Mouse (Mus musculus) CH12.LX (cell line): ENCODE results near the gene Meiob. TPM values are rescaled to one million over a fixed set of nuclear protein-coding genes. Genes with fewer than 3 reads are reported as not detected.

Source experiments
- DNase-seq: peaks from one replicate; pipeline ENCODE4 v3.0.0-alpha.2; 2013; ENCODE audit errors: extremely low read depth
- H3K27ac ChIP-seq: 2 replicates; pipeline ENCODE4 v1.5.1; 2012; ENCODE audit warnings: low read depth, mild to moderate bottlenecking, control low read depth, moderate library complexity; ENCODE audit not compliant: insufficient read depth
- H3K27me3 ChIP-seq: replicated peaks from 2 replicates; pipeline ENCODE3; 2012; ENCODE audit warnings: inconsistent platforms
- H3K36me3 ChIP-seq, 2 experiments: replicated peaks in 1 of 2; 2 replicates each; pipeline versions ENCODE3 to v1.6.1; 2012; ENCODE audit warnings: inconsistent platforms in 1 of 2, low read length in 1 of 2, mild to moderate bottlenecking in 1 of 2, mixed read lengths in 1 of 2, moderate library complexity in 1 of 2; ENCODE audit not compliant: control insufficient read depth in 1 of 2, insufficient read depth in 1 of 2
- H3K4me1 ChIP-seq, 2 experiments: 2 replicates each; pipeline ENCODE4 v1.6.1; 2012; ENCODE audit warnings: inconsistent platforms in 1 of 2, moderate library complexity in 1 of 2; ENCODE audit not compliant: insufficient read depth in 2 of 2, control insufficient read depth in 1 of 2
- H3K4me2 ChIP-seq: 2 replicates; pipeline ENCODE4 v1.6.1; 2012; ENCODE audit warnings: low read depth, mild to moderate bottlenecking, control low read depth; ENCODE audit not compliant: poor library complexity, insufficient read depth, severe bottlenecking
- H3K4me3 ChIP-seq, 3 experiments: fragments of 150-350 bp in 1 of 3; sonication (generic) in 1 of 3; replicated peaks in 1 of 3; 2 replicates each; pipeline versions ENCODE3 to v1.5.1; 2011 to 2012; ENCODE audit warnings: low read depth in 2 of 3, low read length in 2 of 3, mild to moderate bottlenecking in 2 of 3, moderate library complexity in 2 of 3, control low read depth in 1 of 3, improper control_type of control experiment in 1 of 3, inconsistent platforms in 1 of 3, mixed read lengths in 1 of 3; ENCODE audit not compliant: poor library complexity in 1 of 3
- H3K79me2 ChIP-seq: replicated peaks from 2 replicates; pipeline ENCODE4 v1.6.1; 2012; ENCODE audit warnings: mild to moderate bottlenecking, moderate library complexity; ENCODE audit not compliant: control insufficient read depth, poor library complexity, insufficient read depth, severe bottlenecking; ENCODE audit errors: extremely low read depth
- H3K9ac ChIP-seq: 2 replicates; pipeline ENCODE4 v1.6.1; 2012; ENCODE audit warnings: low read depth, mild to moderate bottlenecking, control low read depth, moderate library complexity; ENCODE audit not compliant: insufficient read depth
- H3K9me3 ChIP-seq: replicated peaks from 2 replicates; pipeline ENCODE3; 2012; ENCODE audit warnings: low read length, inconsistent platforms, mixed read lengths
- BHLHE40 ChIP-seq: IDR thresholded peaks from 2 replicates; pipeline ENCODE4 v1.6.1; 2011; ENCODE audit warnings: mild to moderate bottlenecking, low read depth, low read length, improper control_type of control experiment
- CHD1 ChIP-seq: IDR thresholded peaks from 2 replicates; pipeline ENCODE4 v1.6.1; 2012; ENCODE audit warnings: low read depth, low read length, improper control_type of control experiment, inconsistent platforms
- CTCF ChIP-seq, 2 experiments: IDR thresholded peaks in 1 of 2; conservative IDR thresholded peaks in 1 of 2; 2 replicates each; pipeline ENCODE4 v1.5.1; 2011 to 2012; ENCODE audit warnings: low read depth in 2 of 2, low read length in 2 of 2, improper control_type of control experiment in 1 of 2, inconsistent platforms in 1 of 2, mild to moderate bottlenecking in 1 of 2, moderate library complexity in 1 of 2
- E2F4 ChIP-seq: IDR thresholded peaks from 2 replicates; pipeline ENCODE4 v1.6.1; 2011; ENCODE audit warnings: low read depth, low read length, improper control_type of control experiment; ENCODE audit not compliant: insufficient replicate concordance
- ELF1 ChIP-seq: IDR thresholded peaks from 2 replicates; pipeline ENCODE4 v1.6.1; 2014; ENCODE audit warnings: low read depth, mild to moderate bottlenecking, inconsistent platforms, low read length, improper control_type of control experiment
- ETS1 ChIP-seq: conservative IDR thresholded peaks from 2 replicates; pipeline ENCODE4 v1.6.1; 2012; ENCODE audit warnings: low read depth, mild to moderate bottlenecking, inconsistent platforms, low read length, improper control_type of control experiment, moderate library complexity
- GABPA ChIP-seq: IDR thresholded peaks from 2 replicates; pipeline ENCODE4 v1.6.1; 2012; ENCODE audit warnings: low read depth, low read length, improper control_type of control experiment, inconsistent platforms; ENCODE audit not compliant: insufficient replicate concordance
- HCFC1 ChIP-seq: IDR thresholded peaks from 2 replicates; pipeline ENCODE4 v1.6.1; 2012; ENCODE audit warnings: low read depth, mild to moderate bottlenecking, inconsistent platforms, low read length, improper control_type of control experiment
- IRF4 ChIP-seq: IDR thresholded peaks from 2 replicates; pipeline ENCODE4 v1.6.1; 2014; ENCODE audit warnings: low read depth, mild to moderate bottlenecking, inconsistent platforms, low read length, improper control_type of control experiment
- JUND ChIP-seq: conservative IDR thresholded peaks from 2 replicates; pipeline ENCODE4 v1.6.1; 2011; ENCODE audit warnings: low read depth, low read length, improper control_type of control experiment
- KAT2A ChIP-seq: IDR thresholded peaks from 2 replicates; pipeline ENCODE4 v1.6.1; 2012; ENCODE audit warnings: low read length, improper control_type of control experiment, inconsistent platforms; ENCODE audit not compliant: insufficient replicate concordance
- MXI1 ChIP-seq: IDR thresholded peaks from 2 replicates; pipeline ENCODE4 v1.6.1; 2011; ENCODE audit warnings: mild to moderate bottlenecking, low read depth, low read length, improper control_type of control experiment
- MYC ChIP-seq: IDR thresholded peaks from 2 replicates; pipeline ENCODE4 v1.6.1; 2011; ENCODE audit warnings: low read depth, mild to moderate bottlenecking, improper control_type of control experiment, low read length
- NRF1 ChIP-seq: IDR thresholded peaks from 2 replicates; pipeline ENCODE4 v1.6.1; 2014; ENCODE audit warnings: low read depth, mild to moderate bottlenecking, inconsistent platforms, low read length, improper control_type of control experiment, moderate library complexity
- PAX5 ChIP-seq: IDR thresholded peaks from 2 replicates; pipeline ENCODE4 v1.6.1; 2012; ENCODE audit warnings: low read length, inconsistent platforms, mixed read lengths
- POLR2AphosphoS2 ChIP-seq: IDR thresholded peaks from 2 replicates; pipeline ENCODE4 v1.6.1; 2011; ENCODE audit warnings: low read depth, low read length, improper control_type of control experiment
- RAD21 ChIP-seq: IDR thresholded peaks from 2 replicates; pipeline ENCODE4 v1.6.1; 2011; ENCODE audit warnings: low read depth, mild to moderate bottlenecking, low read length, improper control_type of control experiment, moderate library complexity
- SIN3A ChIP-seq: IDR thresholded peaks from 2 replicates; pipeline ENCODE4 v1.6.1; 2012; ENCODE audit warnings: low read length, improper control_type of control experiment, inconsistent platforms
- SMC3 ChIP-seq: IDR thresholded peaks from 2 replicates; pipeline ENCODE4 v1.6.1; 2011; ENCODE audit warnings: low read depth, low read length, improper control_type of control experiment
- TBP ChIP-seq: conservative IDR thresholded peaks from 2 replicates; pipeline ENCODE4 v1.6.1; 2011; ENCODE audit warnings: low read depth, low read length, improper control_type of control experiment
- USF1 ChIP-seq: IDR thresholded peaks from 2 replicates; pipeline ENCODE4 v1.6.1; 2014; ENCODE audit warnings: low read depth, mild to moderate bottlenecking, inconsistent platforms, low read length, improper control_type of control experiment
- USF2 ChIP-seq: conservative IDR thresholded peaks from 2 replicates; pipeline ENCODE4 v1.6.1; 2011; ENCODE audit warnings: low read depth, low read length, improper control_type of control experiment
- ZC3H11A ChIP-seq: IDR thresholded peaks from 2 replicates; pipeline ENCODE4 v1.6.1; 2012; ENCODE audit warnings: low read depth, mild to moderate bottlenecking, inconsistent platforms, low read length, improper control_type of control experiment
- ZMIZ1 ChIP-seq: IDR thresholded peaks from 2 replicates; pipeline ENCODE4 v1.6.1; 2012; ENCODE audit warnings: low read depth, mild to moderate bottlenecking, inconsistent platforms, low read length, improper control_type of control experiment
- ZNF384 ChIP-seq: IDR thresholded peaks from 2 replicates; pipeline ENCODE4 v1.6.1; 2012; ENCODE audit warnings: low read depth, low read length, improper control_type of control experiment, inconsistent platforms
- dilution Hi-C: fragments of 300-500 bp; cut with MboI; formaldehyde crosslinking; loops from 2 replicates; pipeline ENCODE4 v1.14.3; 2020; ENCODE audit warnings: low sequenced_read_pairs; ENCODE audit not compliant: extremely low pct_unique_long_range_greater_than_20kb, extremely low pct_ligation_motif_present
- in situ Hi-C: fragments of 300-500 bp; cut with MboI; formaldehyde crosslinking; loops from 3 replicates; pipeline ENCODE4 v1.14.3; 2019; ENCODE audit warnings: low sequenced_read_pairs, low pct_ligation_motif_present, low pct_unique_long_range_greater_than_20kb, mixed read lengths
- polyA plus RNA-seq: library from polyadenylated mRNA; unstranded; fragments of >175 nt; gene quantifications from 2 replicates; pipeline ENCODE4 v1.2.1, GENCODE M21; 2012; ENCODE audit warnings: low read depth; ENCODE audit not compliant: insufficient read length
- total RNA-seq, 2 experiments: library from RNA; depleted of rRNA; stranded (reverse); fragments of 300-350 nt in 1 of 2; fragments of >200 nt in 1 of 2; gene quantifications; 2 replicates each; pipeline ENCODE4 v1.2.3; 2012 to 2014

The Meiob gene
- total and polyA plus RNA-seq, 3 experiments: 0.23 to 0.40 (median 0.30) TPM

DNA sequence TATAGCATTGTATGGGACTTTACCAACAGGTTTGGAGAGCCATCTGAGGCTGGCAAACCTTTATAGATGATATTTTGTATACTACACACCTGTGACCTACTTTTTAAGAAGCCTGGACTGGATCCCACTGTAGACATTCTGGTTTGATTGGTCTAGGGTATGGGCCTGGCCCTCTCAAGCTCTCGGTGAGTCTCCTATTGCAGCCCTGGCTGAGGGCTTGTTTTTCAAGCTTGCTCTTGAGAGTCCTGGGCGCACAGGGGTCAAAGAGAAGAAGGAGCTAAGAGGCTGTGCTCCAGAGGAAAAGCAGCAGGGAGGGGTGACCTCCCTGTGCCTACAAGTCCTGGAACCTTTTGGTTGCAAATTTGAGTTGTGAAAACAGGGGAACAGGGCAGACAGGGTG lies 27.0 kb upstream of the Meiob start:
- H3K27me3 ChIP-seq: peaks cover 39% of the 10 kb centered on the region
- no peak for DNase-seq
- H3K4me2 ChIP-seq: no peak overlapping the region
- H3K4me1 ChIP-seq: peaks cover 0 to 3% of the 10 kb centered on the region in 2 experiments; a peak in 1 of 4 replicates
- in situ Hi-C loops (no loop called here), dilution Hi-C loops (no loop called here)
- no peak overlapping the region for H3K4me3 ChIP-seq
- H3K79me2 ChIP-seq: no peaks in the 10 kb centered on the region
- no peaks in the 10 kb centered on the region for H3K36me3 ChIP-seq
- no peak overlapping the region for H3K27ac ChIP-seq
- H3K9ac ChIP-seq: no peak overlapping the region
- no peak for TF ChIP-seq GABPA
- TF ChIP-seq CTCF (conservative IDR thresholded peaks at IDR 0.05 in 1 of 2, IDR thresholded peaks at IDR 0.05 in 1 of 2; ENCODE audit: low read depth in 2 of 2, low read length in 2 of 2): no peak
- no peak for TF ChIP-seq ZNF384
- TF ChIP-seq SMC3: no peak
- TF ChIP-seq ZC3H11A: no peak
- TF ChIP-seq SIN3A: no peak
- TF ChIP-seq ETS1: no peak
- no peak for TF ChIP-seq E2F4
- TF ChIP-seq MXI1: no peak
- no peak for TF ChIP-seq HCFC1
- TF ChIP-seq NRF1: no peak
- no peak for TF ChIP-seq MYC
- TF ChIP-seq USF1: no peak
- no peak for TF ChIP-seq POLR2AphosphoS2
- no peak for TF ChIP-seq ELF1
- no peak for TF ChIP-seq PAX5
- TF ChIP-seq USF2: no peak
- peaks cover 12% of the 10 kb centered on the region for H3K9me3 ChIP-seq

DNA sequence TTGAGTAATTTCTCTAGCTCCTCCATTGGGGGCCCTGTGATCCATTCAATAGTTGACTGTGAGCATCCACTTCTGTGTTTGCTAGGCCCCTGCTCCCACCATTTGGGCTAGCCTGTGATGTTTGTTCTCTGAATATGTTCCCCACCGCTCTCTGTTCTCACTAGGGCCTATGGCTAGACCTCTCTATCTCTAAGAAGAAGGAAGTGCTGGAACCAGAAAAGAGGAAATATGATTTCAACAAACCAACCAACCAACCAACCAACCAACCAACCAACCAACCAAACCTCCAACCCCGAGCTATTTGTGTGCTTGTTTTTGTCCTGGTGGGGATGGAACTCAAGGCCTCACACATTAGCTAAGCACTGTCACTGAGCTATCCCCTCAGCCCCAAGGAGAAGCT lies 23.3 kb upstream of the Meiob start:
- H3K9ac ChIP-seq: no peak overlapping the region
- no peak for TF ChIP-seq IRF4
- no peak for TF ChIP-seq ZMIZ1
- TF ChIP-seq NRF1: no peak
- no peak for TF ChIP-seq CHD1
- no peak for TF ChIP-seq TBP
- TF ChIP-seq KAT2A: no peak
- TF ChIP-seq HCFC1: no peak
- TF ChIP-seq JUND: no peak
- TF ChIP-seq SIN3A: no peak
- TF ChIP-seq BHLHE40: no peak
- no peak for TF ChIP-seq MXI1
- TF ChIP-seq RAD21: no peak
- TF ChIP-seq ETS1: no peak
- no peaks in the 10 kb centered on the region for H3K36me3 ChIP-seq
- H3K4me1 ChIP-seq: peaks cover 0 to 3% of the 10 kb centered on the region in 2 experiments; a peak in 1 of 4 replicates
- no peaks in the 10 kb centered on the region for H3K79me2 ChIP-seq
- H3K27me3 ChIP-seq: peaks cover 18% of the 10 kb centered on the region
- dilution Hi-C loops: no loop called here
- no peak overlapping the region for H3K4me2 ChIP-seq
- no peak overlapping the region for H3K27ac ChIP-seq
- H3K9me3 ChIP-seq: no peaks in the 10 kb centered on the region
- no peak overlapping the region for H3K4me3 ChIP-seq
- in situ Hi-C loops: no loop called here
- no peak for DNase-seq
